Mouse (Mus musculus) layer of hippocampus, adult 11-12 months (tissue): ENCODE measurements at regions not wholly inside any gene's neighbourhood (a gene's known extent, or its start where the extent isn't known, plus 50 kb on each side); places are given as distances from the start of the nearest gene placed in this dataset.
A peak's percentile ranks its signal among the peaks of the same experiment; 100 is the strongest.

Source experiments
- DNase-seq: peaks from one replicate; pipeline ENCODE4 v3.0.0; 2022; ENCODE audit warnings: low spot score

- no peak for DNase-seq
Measured at GRCm38 (mm10) chrX:140164859-140165258, 102.2 kb downstream of the Pih1h3b start.

- DNase-seq = no peak
Measured at GRCm38 (mm10) chrX:140165966-140166365, 103.3 kb downstream of the Pih1h3b start.

- DNase-seq = peak; percentile 16
Measured at GRCm38 (mm10) chrX:140179850-140180249, 117.2 kb downstream of the Pih1h3b start.

GRCm38 (mm10) chrX:140183003-140183402 is 120.3 kb downstream of the Pih1h3b start:
- no peak for DNase-seq

- no peak for DNase-seq
Measured at GRCm38 (mm10) chrX:140203676-140204075, 138.4 kb upstream of the Frmpd3 start.

GRCm38 (mm10) chrX:140208791-140209190 is 133.3 kb upstream of the Frmpd3 start:
- DNase-seq = no peak

GRCm38 (mm10) chrX:140212644-140213361 is 129.3 kb upstream of the Frmpd3 start:
- no peak for DNase-seq

- no peak for DNase-seq
Measured at GRCm38 (mm10) chrX:140214198-140214849, 127.7 kb upstream of the Frmpd3 start.

DNA sequence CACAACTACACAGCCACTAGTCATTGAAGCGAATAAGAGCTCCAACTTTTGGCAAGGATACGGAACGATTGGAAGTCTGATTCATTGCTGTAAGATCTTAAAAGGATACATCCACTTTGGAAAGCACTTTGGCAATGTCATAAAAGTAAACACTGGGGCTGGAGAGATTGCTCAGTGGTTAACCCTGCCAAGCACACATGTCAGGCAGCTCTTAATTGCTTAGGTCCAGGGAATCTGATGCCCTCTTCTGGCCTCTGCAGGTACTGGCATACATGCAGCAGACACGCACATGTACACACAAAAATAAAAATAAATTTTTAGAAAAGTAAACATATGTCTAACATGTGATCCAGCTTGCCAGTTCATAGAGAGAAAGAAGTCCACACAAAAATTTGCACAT is 86.3 kb upstream of the Frmpd3 start:
- no peak for DNase-seq

GRCm38 (mm10) chrX:140269742-140270457 is 72.2 kb upstream of the Frmpd3 start:
- DNase-seq = no peak

GRCm38 (mm10) chrX:140277327-140277947 is 64.6 kb upstream of the Frmpd3 start:
- DNase-seq = no peak

DNA sequence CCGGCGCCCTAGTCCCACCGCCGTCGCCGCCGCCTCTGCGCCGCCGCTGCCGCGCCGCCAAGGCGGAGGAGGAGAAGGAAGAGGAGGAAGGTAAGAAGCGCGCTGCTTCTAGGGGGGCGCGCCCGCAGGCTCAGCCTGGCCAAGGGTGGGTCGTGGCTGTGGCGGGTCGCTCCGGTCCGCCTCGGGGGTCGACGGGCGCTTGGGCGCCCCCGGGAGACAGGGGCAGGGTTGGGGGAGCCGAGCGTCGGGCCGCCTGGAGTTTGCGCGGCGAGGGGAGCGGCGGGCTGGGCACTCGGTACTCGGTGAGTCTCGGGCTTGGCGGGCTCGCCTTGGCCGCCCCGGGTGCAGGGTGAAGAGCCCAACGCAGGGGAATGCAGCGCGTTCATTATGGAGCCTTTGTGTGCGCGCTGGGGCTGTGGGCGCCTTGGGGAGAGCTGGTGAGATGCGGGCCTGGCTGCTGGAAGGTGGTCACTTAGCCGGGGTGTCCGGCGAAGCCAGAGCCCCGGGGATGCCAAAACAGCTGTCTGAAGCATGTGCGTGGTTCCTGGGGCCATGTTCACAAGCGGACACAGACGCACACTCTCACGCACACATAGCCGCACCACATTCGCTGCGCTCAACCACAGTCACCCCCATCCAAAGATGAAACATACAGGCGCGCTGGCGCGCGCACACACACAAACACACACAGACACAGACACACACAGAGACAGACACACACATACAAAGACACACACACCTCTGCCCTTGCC is 63.9 kb upstream of the Frmpd3 start:
- DNase-seq = peak; percentile 9

DNA sequence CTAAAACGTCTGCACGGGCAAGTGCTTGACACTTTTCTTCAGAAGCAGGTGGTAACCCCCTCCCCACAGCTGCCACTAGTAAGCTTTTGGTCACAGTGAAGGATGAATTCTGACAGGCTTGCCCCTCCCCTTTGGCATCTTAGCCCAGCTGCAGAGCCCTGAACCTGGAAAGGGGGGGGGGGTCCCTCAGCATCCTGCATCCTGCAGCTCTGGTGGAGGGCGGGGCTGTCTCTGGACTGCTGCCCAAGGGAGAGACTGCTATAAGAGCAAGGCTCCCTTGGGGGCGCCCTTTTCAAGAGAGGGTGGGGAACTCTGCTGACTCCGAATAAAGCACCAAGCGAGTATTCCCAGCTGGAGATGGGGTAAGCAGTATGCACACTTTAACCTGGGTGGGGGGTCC is 62.8 kb upstream of the Frmpd3 start:
- peak; percentile 17 for DNase-seq

GRCm38 (mm10) chrX:140280016-140280415 is 62.0 kb upstream of the Frmpd3 start:
- no peak for DNase-seq
